Mouse (Mus musculus) brain, embryonic 14.5 days (tissue): Measurements from ENCODE around the gene Aco2.

Source experiments
- CTCF ChIP-seq: fragments of 200-500 bp; IDR thresholded peaks from 2 replicates; pipeline ENCODE4 v1.5.1; 2012; ENCODE audit warnings: inconsistent platforms, mild to moderate bottlenecking, moderate library complexity, borderline replicate concordance; ENCODE audit not compliant: insufficient read depth, insufficient read length; ENCODE audit errors: extremely low read depth
- POLR2A ChIP-seq: fragments of 200-500 bp; IDR thresholded peaks from 2 replicates; pipeline ENCODE4 v1.6.1; 2012; ENCODE audit warnings: mild to moderate bottlenecking, inconsistent platforms, borderline replicate concordance; ENCODE audit not compliant: poor library complexity, insufficient read depth, insufficient read length, severe bottlenecking; ENCODE audit errors: extremely low read depth

- TF ChIP-seq CTCF (no peak), POLR2A (no peak)
These were observed 78.6 kb downstream of the Aco2 start for GRCm38 (mm10) chr15:81950716-81951115.
